Mouse (Mus musculus): Measurements from ENCODE around the gene Cap2. TPM values are rescaled to one million over a fixed set of nuclear protein-coding genes. Genes with fewer than 3 reads are reported as not detected.

Gene Cap2
- polyA plus RNA-seq, 1 experiment from 2014 or later, result 1.4 TPM

DNA sequence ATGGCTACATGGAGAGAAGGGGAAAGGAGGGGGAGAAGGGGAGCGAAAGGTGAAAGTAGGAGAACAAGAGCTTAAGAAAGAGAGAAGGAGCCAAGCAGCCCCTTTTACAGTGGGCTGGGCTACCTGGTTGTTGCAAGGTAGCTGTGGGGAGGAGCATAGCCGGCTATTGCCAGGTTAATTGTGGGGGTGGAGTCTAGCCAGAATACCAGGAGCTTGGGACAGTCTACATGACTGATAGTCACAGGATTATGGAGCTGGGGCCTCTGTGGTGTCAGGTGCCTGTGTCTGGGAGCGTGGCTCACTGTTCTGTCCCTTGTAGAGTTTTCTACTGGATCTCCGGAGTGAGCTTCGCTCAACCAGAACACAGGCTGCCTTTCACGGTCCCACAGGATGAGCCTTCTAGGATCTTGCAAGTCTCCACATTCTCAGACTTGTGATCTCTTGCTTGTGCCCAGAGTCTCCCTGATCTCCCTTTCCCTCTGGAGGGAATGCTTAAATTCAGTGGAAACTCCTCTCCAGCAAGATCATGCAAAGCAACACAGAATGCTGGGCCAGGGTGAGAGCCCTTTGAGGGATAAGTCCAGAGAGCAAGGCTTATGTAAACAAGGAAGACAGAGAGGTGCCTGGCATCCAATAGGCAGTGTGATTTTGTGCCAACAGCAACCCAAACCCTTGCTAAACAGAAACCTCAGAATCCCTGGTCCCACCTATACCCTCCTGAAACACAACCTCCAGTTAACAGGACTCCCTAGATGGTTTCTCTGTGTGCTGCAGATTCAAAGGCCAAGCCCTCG is 119.5 kb downstream of the Cap2 start:
- ATAC-seq (ENCODE audit: low read depth), result no peak
- H3K27ac ChIP-seq (ENCODE audit: low read length), result no peak overlapping the region
- H3K27me3 ChIP-seq (ENCODE audit: control insufficient read depth, insufficient read depth, low read depth, low read length), result no peaks in the 10 kb centered on the region
- 60% methylated on average over 7 of the region's 7 CpGs for WGBS (ENCODE audit: insufficient replicate concordance)
- H3K4me3 ChIP-seq (ENCODE audit: low read depth, low read length), result no peak overlapping the region
- H3K4me2 ChIP-seq (ENCODE audit: low read depth, low read length), result no peak overlapping the region
- H3K4me1 ChIP-seq (ENCODE audit: control insufficient read depth, low read depth, low read length), result no peaks in the 10 kb centered on the region; the same call in 1 of the 2 replicates
- H3K9ac ChIP-seq (ENCODE audit: low read depth, low read length), result no peak overlapping the region
- H3K36me3 ChIP-seq (ENCODE audit: control insufficient read depth, insufficient read depth), result no peaks in the 10 kb centered on the region
- H3K9me3 ChIP-seq (replicated peaks; ENCODE audit: control insufficient read depth, low read length), result no peaks in the 10 kb centered on the region

GRCm38 (mm10) chr13:46626608-46627007 is 125.0 kb downstream of the Cap2 start:
- Histone ChIP-seq H3K4me3 (ENCODE audit: low read depth, low read length) (no peak overlapping the region), H3K4me2 (ENCODE audit: low read depth, low read length) (no peak overlapping the region), H3K9ac (ENCODE audit: low read depth, low read length) (no peak overlapping the region), H3K27ac (ENCODE audit: low read length) (no peak overlapping the region), H3K27me3 (ENCODE audit: control insufficient read depth, insufficient read depth, low read depth, low read length) (no peaks in the 10 kb centered on the region), H3K4me1 (ENCODE audit: control insufficient read depth, low read depth, low read length) (no peaks in the 10 kb centered on the region), H3K36me3 (ENCODE audit: control insufficient read depth, insufficient read depth) (no peaks in the 10 kb centered on the region), H3K9me3 (replicated peaks; ENCODE audit: control insufficient read depth, low read length) (no peaks in the 10 kb centered on the region)
- WGBS (ENCODE audit: insufficient replicate concordance), result 74% methylated on average over 9 of the region's 9 CpGs
- no peak for ATAC-seq (ENCODE audit: low read depth)

DNA sequence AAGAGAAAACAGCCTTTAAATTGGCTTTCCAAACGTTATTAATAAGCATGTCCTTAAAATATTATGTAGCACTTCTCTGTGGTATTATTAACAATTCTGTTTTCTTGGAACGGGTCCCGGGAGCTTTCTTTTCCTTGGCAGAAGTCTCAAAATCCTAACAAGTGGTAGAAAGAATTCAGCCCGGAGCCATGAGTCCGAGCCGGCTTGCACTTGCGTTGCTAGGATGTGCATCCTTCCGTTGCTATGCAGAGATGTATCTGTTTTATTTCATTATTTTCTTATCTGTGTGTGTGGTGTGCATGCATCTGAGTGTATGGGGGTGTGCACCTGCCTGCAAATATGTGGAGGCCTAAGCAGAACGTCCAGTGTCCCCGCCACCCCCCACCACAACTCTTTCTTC is 126.2 kb downstream of the Cap2 start:
- Histone ChIP-seq H3K36me3 (ENCODE audit: control insufficient read depth, insufficient read depth) (no peaks in the 10 kb centered on the region), H3K4me1 (ENCODE audit: control insufficient read depth, low read depth, low read length) (no peaks in the 10 kb centered on the region), H3K4me2 (ENCODE audit: low read depth, low read length) (no peak overlapping the region), H3K9ac (ENCODE audit: low read depth, low read length) (no peak overlapping the region), H3K9me3 (replicated peaks; ENCODE audit: control insufficient read depth, low read length) (no peaks in the 10 kb centered on the region), H3K27me3 (ENCODE audit: control insufficient read depth, insufficient read depth, low read depth, low read length) (no peaks in the 10 kb centered on the region), H3K27ac (ENCODE audit: low read length) (no peak overlapping the region), H3K4me3 (ENCODE audit: low read depth, low read length) (no peak overlapping the region)
- ATAC-seq (ENCODE audit: low read depth), result no peak
- 76% methylated on average over 10 of the region's 10 CpGs for whole genome bisulfite sequencing (ENCODE audit: insufficient replicate concordance)

- no peaks in the 10 kb centered on the region for H3K4me1 ChIP-seq (ENCODE audit: control insufficient read depth, low read depth, low read length)
- no peaks in the 10 kb centered on the region for H3K9me3 ChIP-seq (replicated peaks; ENCODE audit: control insufficient read depth, low read length)
- no peak for ATAC-seq (ENCODE audit: low read depth)
- H3K27ac ChIP-seq (ENCODE audit: low read length), result no peak overlapping the region
- H3K4me3 ChIP-seq (ENCODE audit: low read depth, low read length), result no peak overlapping the region
- H3K36me3 ChIP-seq (ENCODE audit: control insufficient read depth, insufficient read depth), result no peaks in the 10 kb centered on the region
- H3K4me2 ChIP-seq (ENCODE audit: low read depth, low read length), result no peak overlapping the region
- H3K27me3 ChIP-seq (ENCODE audit: control insufficient read depth, insufficient read depth, low read depth, low read length), result no peaks in the 10 kb centered on the region
- no peak overlapping the region for H3K9ac ChIP-seq (ENCODE audit: low read depth, low read length)
- WGBS (ENCODE audit: insufficient replicate concordance), result 60% methylated on average over 6 of the region's 6 CpGs
Measured at GRCm38 (mm10) chr13:46629391-46629790, 127.7 kb downstream of the Cap2 start.

- H3K27ac ChIP-seq (ENCODE audit: low read length), result no peak overlapping the region
- no peaks in the 10 kb centered on the region for H3K4me1 ChIP-seq (ENCODE audit: control insufficient read depth, low read depth, low read length)
- H3K9me3 ChIP-seq (replicated peaks; ENCODE audit: control insufficient read depth, low read length), result no peaks in the 10 kb centered on the region
- H3K9ac ChIP-seq (ENCODE audit: low read depth, low read length), result no peak overlapping the region
- H3K4me3 ChIP-seq (ENCODE audit: low read depth, low read length), result no peak overlapping the region
- no peak overlapping the region for H3K4me2 ChIP-seq (ENCODE audit: low read depth, low read length)
- ATAC-seq (ENCODE audit: low read depth), result no peak
- no peaks in the 10 kb centered on the region for H3K27me3 ChIP-seq (ENCODE audit: control insufficient read depth, insufficient read depth, low read depth, low read length)
- 43% methylated on average over 4 of the region's 4 CpGs for WGBS (ENCODE audit: insufficient replicate concordance)
- no peaks in the 10 kb centered on the region for H3K36me3 ChIP-seq (ENCODE audit: control insufficient read depth, insufficient read depth)
Measured at GRCm38 (mm10) chr13:46632796-46633195, 131.1 kb downstream of the Cap2 start.

GRCm38 (mm10) chr13:46633320-46634132 is 131.9 kb downstream of the Cap2 start:
- Histone ChIP-seq H3K36me3 (ENCODE audit: control insufficient read depth, insufficient read depth) (no peaks in the 10 kb centered on the region), H3K4me1 (ENCODE audit: control insufficient read depth, low read depth, low read length) (no peaks in the 10 kb centered on the region), H3K9ac (ENCODE audit: low read depth, low read length) (no peak overlapping the region), H3K27ac (ENCODE audit: low read length) (no peak overlapping the region), H3K27me3 (ENCODE audit: control insufficient read depth, insufficient read depth, low read depth, low read length) (no peaks in the 10 kb centered on the region), H3K4me2 (ENCODE audit: low read depth, low read length) (no peak overlapping the region), H3K9me3 (replicated peaks; ENCODE audit: control insufficient read depth, low read length) (no peaks in the 10 kb centered on the region), H3K4me3 (ENCODE audit: low read depth, low read length) (no peak overlapping the region)
- 60% methylated on average over 18 of the region's 18 CpGs for WGBS (ENCODE audit: insufficient replicate concordance)
- ATAC-seq (ENCODE audit: low read depth), result no peak

GRCm38 (mm10) chr13:46634133-46634488 is 132.5 kb downstream of the Cap2 start:
- WGBS (ENCODE audit: insufficient replicate concordance), result 22% methylated on average over 6 of the region's 6 CpGs
- H3K9me3 ChIP-seq (replicated peaks; ENCODE audit: control insufficient read depth, low read length), result no peaks in the 10 kb centered on the region

GRCm38 (mm10) chr13:46640608-46641468 is 139.2 kb downstream of the Cap2 start:
- Histone ChIP-seq H3K4me3 (ENCODE audit: low read depth, low read length) (no peak overlapping the region), H3K4me2 (ENCODE audit: low read depth, low read length) (no peak overlapping the region), H3K9ac (ENCODE audit: low read depth, low read length) (no peak overlapping the region), H3K4me1 (ENCODE audit: control insufficient read depth, low read depth, low read length) (no peaks in the 10 kb centered on the region), H3K9me3 (replicated peaks; ENCODE audit: control insufficient read depth, low read length) (peaks cover 3% of the 10 kb centered on the region), H3K27ac (ENCODE audit: low read length) (no peak overlapping the region), H3K36me3 (ENCODE audit: control insufficient read depth, insufficient read depth) (no peaks in the 10 kb centered on the region), H3K27me3 (ENCODE audit: control insufficient read depth, insufficient read depth, low read depth, low read length) (no peaks in the 10 kb centered on the region)
- 72% methylated on average over 10 of the region's 10 CpGs for WGBS (ENCODE audit: insufficient replicate concordance)
- no peak for ATAC-seq (ENCODE audit: low read depth)

More at GRCm38 (mm10) chr13:46634133-46634488, 132.5 kb downstream of the Cap2 start:
- no peak overlapping the region for H3K4me3 ChIP-seq (ENCODE audit: low read depth, low read length)
- no peak for ATAC-seq (ENCODE audit: low read depth)
- H3K4me2 ChIP-seq (ENCODE audit: low read depth, low read length), result no peak overlapping the region
- no peaks in the 10 kb centered on the region for H3K36me3 ChIP-seq (ENCODE audit: control insufficient read depth, insufficient read depth)
- no peak overlapping the region for H3K9ac ChIP-seq (ENCODE audit: low read depth, low read length)
- no peaks in the 10 kb centered on the region for H3K4me1 ChIP-seq (ENCODE audit: control insufficient read depth, low read depth, low read length)
- no peak overlapping the region for H3K27ac ChIP-seq (ENCODE audit: low read length)
- H3K27me3 ChIP-seq (ENCODE audit: control insufficient read depth, insufficient read depth, low read depth, low read length), result no peaks in the 10 kb centered on the region

Measured in liver, embryonic 16.5 days (tissue).